Mouse (Mus musculus) limb, embryonic 14.5 days (tissue): ENCODE data around the gene Vmn1r197. TPM values are rescaled to one million over a fixed set of nuclear protein-coding genes. Genes with fewer than 3 reads are reported as not detected.

Source experiments
- polyA plus RNA-seq, 2 experiments: library from polyadenylated mRNA; depleted of rRNA in 1 of 2; stranded (reverse) in 1 of 2; unstranded in 1 of 2; fragments of >200 nt; fragmentation: Nextera tagmentation in 1 of 2; extraction: Ambion mirVana in 1 of 2; gene quantifications; 2 replicates each; pipeline versions ENCODE4 v1.2.1 to v1.2.3; 2012 to 2014

Vmn1r197 gene
- polyA plus RNA-seq, 2 experiments: not detected

Other genes starting within 250 kb of the Vmn1r197 start
- not detected in 2 replicates for gene Vmn1r188, start 240.1 kb upstream of the Vmn1r197 start, polyA plus RNA-seq (2012; rRNA removed)
- gene Vmn1r188, start 240.1 kb upstream of the Vmn1r197 start, polyA plus RNA-seq (2014; fragmentation: Nextera tagmentation; extraction: Ambion mirVana): not detected in 2 replicates
- gene Vmn1r189, start 218.8 kb upstream of the Vmn1r197 start, polyA plus RNA-seq (2012; rRNA removed): not detected in 2 replicates
- not detected in 2 replicates for gene Vmn1r189, start 218.8 kb upstream of the Vmn1r197 start, polyA plus RNA-seq (2014; fragmentation: Nextera tagmentation; extraction: Ambion mirVana)
- not detected in 2 replicates for gene Vmn1r191, start 140.6 kb upstream of the Vmn1r197 start, polyA plus RNA-seq (2012; rRNA removed)
- gene Vmn1r191, start 140.6 kb upstream of the Vmn1r197 start, polyA plus RNA-seq (2014; fragmentation: Nextera tagmentation; extraction: Ambion mirVana): not detected in 2 replicates
- not detected in 2 replicates for gene Vmn1r192, start 133.4 kb upstream of the Vmn1r197 start, polyA plus RNA-seq (2012; rRNA removed)
- not detected in 2 replicates for gene Vmn1r192, start 133.4 kb upstream of the Vmn1r197 start, polyA plus RNA-seq (2014; fragmentation: Nextera tagmentation; extraction: Ambion mirVana)
- not detected in 2 replicates for gene Vmn1r193, start 101.4 kb upstream of the Vmn1r197 start, polyA plus RNA-seq (2012; rRNA removed)
- gene Vmn1r193, start 101.4 kb upstream of the Vmn1r197 start, polyA plus RNA-seq (2014; fragmentation: Nextera tagmentation; extraction: Ambion mirVana): not detected in 2 replicates
- not detected in 2 replicates for gene Vmn1r194, start 80.4 kb upstream of the Vmn1r197 start, polyA plus RNA-seq (2012; rRNA removed)
- not detected in 2 replicates for gene Vmn1r194, start 80.4 kb upstream of the Vmn1r197 start, polyA plus RNA-seq (2014; fragmentation: Nextera tagmentation; extraction: Ambion mirVana)
- gene Vmn1r195, start 54.1 kb upstream of the Vmn1r197 start, polyA plus RNA-seq (2012; rRNA removed): not detected in 2 replicates
- gene Vmn1r195, start 54.1 kb upstream of the Vmn1r197 start, polyA plus RNA-seq (2014; fragmentation: Nextera tagmentation; extraction: Ambion mirVana): not detected in 2 replicates
- not detected in 2 replicates for gene Vmn1r196, start 34.7 kb upstream of the Vmn1r197 start, polyA plus RNA-seq (2012; rRNA removed)
- gene Vmn1r196, start 34.7 kb upstream of the Vmn1r197 start, polyA plus RNA-seq (2014; fragmentation: Nextera tagmentation; extraction: Ambion mirVana): not detected in 2 replicates
- not detected in 2 replicates for gene Vmn1r198, start 25.8 kb downstream of the Vmn1r197 start, polyA plus RNA-seq (2012; rRNA removed)
- not detected in 2 replicates for gene Vmn1r198, start 25.8 kb downstream of the Vmn1r197 start, polyA plus RNA-seq (2014; fragmentation: Nextera tagmentation; extraction: Ambion mirVana)
- not detected in 2 replicates for gene Vmn1r199, start 55.2 kb downstream of the Vmn1r197 start, polyA plus RNA-seq (2012; rRNA removed)
- gene Vmn1r199, start 55.2 kb downstream of the Vmn1r197 start, polyA plus RNA-seq (2014; fragmentation: Nextera tagmentation; extraction: Ambion mirVana): not detected in 2 replicates
- not detected in 2 replicates for gene Vmn1r200, start 65.8 kb downstream of the Vmn1r197 start, polyA plus RNA-seq (2012; rRNA removed)
- gene Vmn1r200, start 65.8 kb downstream of the Vmn1r197 start, polyA plus RNA-seq (2014; fragmentation: Nextera tagmentation; extraction: Ambion mirVana): not detected in 2 replicates
- not detected in 2 replicates for gene Vmn1r201, start 147.3 kb downstream of the Vmn1r197 start, polyA plus RNA-seq (2012; rRNA removed)
- not detected in 2 replicates for gene Vmn1r201, start 147.3 kb downstream of the Vmn1r197 start, polyA plus RNA-seq (2014; fragmentation: Nextera tagmentation; extraction: Ambion mirVana)
- 0.01 TPM in 2 replicates for gene Vmn1r202, start 180.8 kb downstream of the Vmn1r197 start, polyA plus RNA-seq (2012; rRNA removed)
- not detected in 2 replicates for gene Vmn1r202, start 180.8 kb downstream of the Vmn1r197 start, polyA plus RNA-seq (2014; fragmentation: Nextera tagmentation; extraction: Ambion mirVana)
- gene Vmn1r203, start 193.5 kb downstream of the Vmn1r197 start, polyA plus RNA-seq (2012; rRNA removed): not detected in 2 replicates
- gene Vmn1r203, start 193.5 kb downstream of the Vmn1r197 start, polyA plus RNA-seq (2014; fragmentation: Nextera tagmentation; extraction: Ambion mirVana): not detected in 2 replicates
- gene Vmn1r204, start 228.6 kb downstream of the Vmn1r197 start, polyA plus RNA-seq (2012; rRNA removed): not detected in 2 replicates
- not detected in 2 replicates for gene Vmn1r204, start 228.6 kb downstream of the Vmn1r197 start, polyA plus RNA-seq (2014; fragmentation: Nextera tagmentation; extraction: Ambion mirVana)